Comparison of ENCODE assay signal across 13 mouse cellular contexts in genomic region chr1:12636326-12637147, GRCm38 (mm10).
DNase-seq lines count a peak whose midpoint lies in the region; ATAC-seq and TF ChIP-seq lines count a peak whose summit lies in the region.
"Had no signal": no experiment of that assay in that cellular context is flagged by ENCODE, and none has a peak within 500 bp of the region (broad histone marks: within the 10 kb centered on the region; RNA-seq: fewer than 3 reads in every experiment).

No protein-coding gene starts in this region.

- H3K9me3 ChIP-seq in ES-E14 (ENCODE audit: control insufficient read depth, insufficient read depth, low read depth, low read length): no peaks in the 10 kb centered on the region
- no peaks in the 10 kb centered on the region for H3K9me3 ChIP-seq in hindbrain, embryonic 15.5 days
- H3K9me3 ChIP-seq in midbrain, postnatal 0 days (ENCODE audit: low read length): no peaks in the 10 kb centered on the region
- H3K9me3 ChIP-seq: heart, embryonic 13.5 days had no signal

- WGBS in hindbrain, embryonic 15.5 days: 18% methylated on average over 9 of the region's 9 CpGs
- 18% methylated on average over 9 of the region's 9 CpGs for WGBS in midbrain, postnatal 0 days

- no peak for TF ChIP-seq CTCF in midbrain, postnatal 0 days (IDR thresholded peaks at IDR 0.05)

- no peak overlapping the region; the same call in 1 of the 2 replicates for H3K4me2 ChIP-seq in hindbrain, embryonic 15.5 days
- no peak overlapping the region for H3K4me2 ChIP-seq in midbrain, postnatal 0 days (ENCODE audit: low read depth, low read length, poor library complexity, severe bottlenecking)
- H3K4me2 ChIP-seq: heart, embryonic 13.5 days had no signal

- no peaks in the 10 kb centered on the region for H3K36me3 ChIP-seq in ES-E14 (ENCODE audit: control insufficient read depth, insufficient read depth, low read length, poor library complexity, severe bottlenecking)
- no peaks in the 10 kb centered on the region for H3K36me3 ChIP-seq in hindbrain, embryonic 15.5 days
- no peaks in the 10 kb centered on the region for H3K36me3 ChIP-seq in midbrain, postnatal 0 days (ENCODE audit: insufficient read depth, low read length)
- H3K36me3 ChIP-seq: heart, embryonic 13.5 days had no signal

- no peak overlapping the region for H3K9ac ChIP-seq in ES-E14 (ENCODE audit: insufficient read depth, low read depth, low read length, poor library complexity, severe bottlenecking)
- H3K9ac ChIP-seq in hindbrain, embryonic 15.5 days: no peak overlapping the region
- no peak overlapping the region for H3K9ac ChIP-seq in midbrain, postnatal 0 days (replicated peaks; ENCODE audit: low read length, poor library complexity, severe bottlenecking)
- H3K9ac ChIP-seq: heart, embryonic 13.5 days had no signal

- 0 out of 2 replicates have a peak, but pooled peaks cover 4% of the 10 kb centered on the region for H3K27me3 ChIP-seq in hindbrain, embryonic 15.5 days
- peaks cover 5% of the 10 kb centered on the region; the same call in 1 of the 2 replicates for H3K27me3 ChIP-seq in midbrain, postnatal 0 days (ENCODE audit: insufficient read depth, low read length)
- H3K27me3 ChIP-seq: heart, embryonic 13.5 days had no signal

- H3K4me1 ChIP-seq in ES-E14 (ENCODE audit: control insufficient read depth in 2 of 2, insufficient read depth in 2 of 2, low read length in 2 of 2, poor library complexity in 1 of 2): peaks cover 0 to 7% of the 10 kb centered on the region in 2 experiments; a peak in 1 of 4 replicates
- H3K4me1 ChIP-seq in hindbrain, embryonic 15.5 days (replicated peaks): 0 out of 2 replicates have a peak, but pooled peaks cover 3% of the 10 kb centered on the region
- no peaks in the 10 kb centered on the region; the same call in 1 of the 2 replicates for H3K4me1 ChIP-seq in midbrain, postnatal 0 days (ENCODE audit: insufficient read depth, low read length)
- H3K4me1 ChIP-seq: heart, embryonic 13.5 days had no signal

- peak; percentile 65; the same call in 1 of the 2 replicates for ATAC-seq in hindbrain, embryonic 15.5 days (ENCODE audit: low FRiP score, low read depth)
- ATAC-seq in midbrain, postnatal 0 days (ENCODE audit: low FRiP score): peak; percentile 70; the same call in 1 of the 2 replicates

- in situ Hi-C loops in ES-E14 (cut with MboI; ENCODE audit: low sequenced_read_pairs in 2 of 2, unreplicated experiment in 2 of 2): no loop called here

- H3K4me3 ChIP-seq in ES-E14 (ENCODE audit: insufficient read depth in 1 of 2, low read depth in 1 of 2, low read length in 2 of 2, poor library complexity in 1 of 2, severe bottlenecking in 1 of 2): no peak overlapping the region
- H3K4me3 ChIP-seq in hindbrain, embryonic 15.5 days: no peak overlapping the region
- H3K4me3 ChIP-seq in midbrain, postnatal 0 days (ENCODE audit: low read depth, low read length): no peak overlapping the region
- H3K4me3 ChIP-seq: erythroblast, embryonic 14.5 days; heart, embryonic 13.5 days had no signal

- H3K27ac ChIP-seq in ES-E14 (ENCODE audit: insufficient read depth, low read depth, low read length, poor library complexity, severe bottlenecking): no peak overlapping the region
- no peak overlapping the region for H3K27ac ChIP-seq in hindbrain, embryonic 15.5 days (replicated peaks)
- no peak overlapping the region for H3K27ac ChIP-seq in midbrain, postnatal 0 days (ENCODE audit: low read depth, low read length)
- H3K27ac ChIP-seq: heart, embryonic 13.5 days had no signal

- DNase-seq in ES-E14 (ENCODE audit: low read depth, low spot score): peak; percentile 26
- DNase-seq in embryo, embryonic 11 days: peak; percentile 50
- DNase-seq in midbrain, postnatal 0 days (ENCODE audit: low spot score): peak; percentile 27
- DNase-seq in ovary, postnatal 14 days (ENCODE audit: low spot score): no peak
- no peak for DNase-seq in urinary bladder, postnatal 14 days (ENCODE audit: low spot score)
- no peak for DNase-seq in lung, postnatal 10 days
- DNase-seq: adrenal gland, adult 2 months; gastrocnemius, postnatal 14 days; layer of hippocampus, adult 9-11 months; right cerebral cortex, postnatal 14 days had no signal

TF ChIP-seq in ES-E14, 5 proteins besides CTCF, POLR2A, EP300 and RAD21:
- TF ChIP-seq ZC3H11A (IDR thresholded peaks at IDR 0.05; ENCODE audit: borderline replicate concordance, low read depth, low read length): no peak
- no peak for TF ChIP-seq HCFC1 (IDR thresholded peaks at IDR 0.05; ENCODE audit: borderline replicate concordance, insufficient read depth, low read length)

Comparison
In these comparisons a context has a peak if more than half of its experiments do, and no peak if none do; other contexts are left out.
1. DNase-seq: peak in ES-E14 (single experiment), embryo, embryonic 11 days (single experiment) and midbrain, postnatal 0 days (single experiment); none in ovary, postnatal 14 days (single experiment), urinary bladder, postnatal 14 days (single experiment) and lung, postnatal 10 days (single experiment).